Mouse (Mus musculus) urinary bladder, postnatal 36 days (tissue): Measurements from ENCODE around the gene Pla2g15.
A peak's percentile ranks its signal among the peaks of the same experiment; 100 is the strongest.

ENCODE experiments used
- DNase-seq, 2 experiments: peaks; one replicate each; pipeline ENCODE4 v3.0.0; 2022; ENCODE audit warnings: low spot score in 2 of 2, mixed read lengths in 1 of 2

The Pla2g15 gene

DNA sequence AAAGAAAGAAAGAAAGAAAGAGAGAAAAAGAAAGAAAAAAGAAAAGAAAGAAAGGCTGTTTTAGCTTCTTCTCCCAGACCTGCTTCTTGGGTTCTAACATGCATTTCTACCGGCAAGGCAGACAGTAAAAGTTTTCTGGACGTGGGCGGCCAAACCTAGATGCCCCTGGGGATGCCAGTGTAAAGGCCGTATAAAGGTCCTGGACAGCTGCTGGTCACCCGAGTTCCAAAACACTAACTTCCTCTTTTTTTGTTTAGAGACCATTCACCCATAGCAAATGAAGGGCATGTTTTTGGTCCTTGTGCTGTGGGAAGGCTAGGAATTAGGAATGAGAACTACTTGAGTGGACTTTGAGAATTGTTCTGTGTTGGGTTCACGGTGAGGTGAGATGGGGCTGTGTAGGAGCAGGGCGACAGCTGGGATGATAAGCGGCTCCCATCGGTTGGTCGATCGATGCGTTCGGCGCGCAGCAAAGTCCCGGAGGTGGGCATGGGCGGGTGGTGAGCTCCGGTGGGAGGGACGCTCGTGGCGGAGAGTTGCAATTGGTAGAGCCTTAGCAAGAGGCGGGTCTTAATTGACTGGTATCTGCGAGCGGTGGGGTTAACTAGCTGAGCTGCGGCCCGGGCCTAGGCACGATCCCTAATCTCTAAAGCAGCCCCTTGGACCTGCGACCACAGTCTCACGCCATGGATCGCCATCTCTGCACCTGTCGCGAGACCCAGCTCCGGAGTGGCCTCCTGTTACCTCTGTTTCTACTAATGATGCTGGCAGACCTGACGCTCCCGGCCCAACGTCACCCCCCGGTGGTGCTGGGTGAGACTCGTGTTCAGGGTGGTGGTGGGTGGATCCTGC is at the start of gene Pla2g15:
TSS of gene Pla2g15 (plus strand) at position 599 of the 852 bp plus-strand sequence.
- DNase-seq: peak; percentile 84 to 93

DNA sequence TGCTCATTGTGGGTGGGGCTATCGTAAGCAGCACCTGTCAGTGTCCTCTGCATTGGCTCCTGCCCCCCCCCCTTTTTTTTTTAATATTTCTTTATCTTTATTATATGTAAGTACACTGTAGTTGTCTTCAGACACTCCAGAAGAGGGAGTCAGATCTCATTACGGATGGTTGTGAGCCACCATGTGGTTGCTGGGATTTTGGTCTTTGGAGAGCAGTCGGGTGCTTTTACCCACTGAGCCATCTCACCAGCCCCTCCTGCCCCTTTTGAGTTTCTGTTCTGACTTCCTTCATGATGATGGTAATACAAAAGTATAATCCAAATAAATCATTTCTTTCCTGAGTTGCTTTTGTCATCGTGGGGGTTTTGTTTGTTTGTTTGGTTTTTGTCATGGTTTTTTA is 47.9 kb upstream of the Pla2g15 start:
- DNase-seq: no peak

DNA sequence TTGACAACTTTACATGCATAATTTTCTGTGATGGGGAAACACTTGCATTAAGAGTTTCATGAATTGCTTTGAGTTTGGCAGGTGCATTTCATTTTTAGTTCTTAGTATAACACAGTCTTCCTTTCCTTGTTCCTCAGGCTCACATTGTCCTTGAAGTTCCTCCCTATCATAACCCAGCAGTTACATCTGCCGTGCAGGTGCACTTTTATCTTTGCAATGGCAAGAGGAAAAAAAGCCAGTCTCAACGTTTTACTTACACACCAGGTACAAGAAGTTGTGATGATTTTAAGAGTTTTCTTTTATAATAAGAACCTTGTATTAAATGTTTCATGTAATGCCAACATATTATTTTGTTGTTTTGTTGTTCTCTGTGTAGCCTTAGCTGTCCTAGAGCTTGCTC is 46.3 kb upstream of the Pla2g15 start:
- no peak for DNase-seq

DNA sequence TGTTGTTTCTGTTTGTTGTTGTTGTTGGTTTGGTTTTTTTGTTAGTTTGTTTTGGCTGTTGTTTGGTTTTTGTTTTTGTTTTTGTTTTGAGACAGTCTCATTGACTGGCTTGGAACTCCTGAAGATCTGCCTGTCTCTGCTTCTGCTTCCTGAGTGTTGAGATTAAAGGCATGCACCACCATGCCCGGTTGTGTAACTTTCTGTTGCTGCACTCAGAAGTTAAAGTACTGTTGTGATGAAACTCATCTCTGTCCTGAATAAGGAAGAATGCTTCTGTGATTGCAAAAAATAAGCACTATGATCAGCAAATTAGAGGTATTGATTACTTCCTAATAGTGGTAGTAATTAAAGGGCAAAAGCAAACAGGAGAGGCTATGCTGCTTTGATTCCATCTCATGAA is 44.0 kb upstream of the Pla2g15 start:
- DNase-seq: no peak

DNA sequence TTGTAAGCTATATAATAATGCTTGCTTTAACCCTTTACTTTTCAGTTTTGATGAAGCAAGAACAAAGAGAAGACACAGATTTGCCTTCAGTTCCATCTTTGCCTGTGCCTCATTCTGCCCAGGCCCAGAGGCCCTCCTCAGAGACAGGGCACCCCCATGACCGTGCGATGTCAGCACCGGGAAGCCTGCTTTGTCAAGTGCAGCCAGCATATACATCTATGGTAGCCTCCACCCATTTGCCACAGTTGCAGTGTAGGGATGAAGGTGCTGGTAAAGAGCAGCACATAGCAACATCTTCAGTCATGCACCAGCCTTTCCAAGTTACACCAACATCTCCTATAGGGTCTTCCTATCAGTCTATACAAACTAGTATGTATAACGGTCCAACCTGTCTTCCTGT is 42.1 kb upstream of the Pla2g15 start:
- DNase-seq: no peak

DNA sequence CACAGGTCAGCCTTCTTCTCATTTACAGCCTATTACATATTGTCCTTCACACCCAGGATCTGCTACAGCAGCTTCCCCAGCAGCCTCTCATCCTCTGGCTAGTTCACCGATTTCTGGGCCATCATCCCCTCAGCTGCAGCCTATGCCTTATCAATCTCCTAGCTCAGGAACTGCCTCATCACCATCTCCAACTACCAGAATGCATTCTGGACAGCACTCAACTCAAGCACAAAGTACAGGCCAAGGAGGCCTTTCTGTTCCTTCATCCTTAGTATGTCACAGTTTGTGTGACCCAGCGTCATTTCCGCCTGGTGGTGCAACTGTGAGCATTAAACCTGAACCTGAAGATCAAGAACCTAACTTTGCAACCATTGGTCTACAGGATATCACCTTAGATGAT is 41.5 kb upstream of the Pla2g15 start:
- peak in 1 of 2 experiments; percentile 12 for DNase-seq

DNA sequence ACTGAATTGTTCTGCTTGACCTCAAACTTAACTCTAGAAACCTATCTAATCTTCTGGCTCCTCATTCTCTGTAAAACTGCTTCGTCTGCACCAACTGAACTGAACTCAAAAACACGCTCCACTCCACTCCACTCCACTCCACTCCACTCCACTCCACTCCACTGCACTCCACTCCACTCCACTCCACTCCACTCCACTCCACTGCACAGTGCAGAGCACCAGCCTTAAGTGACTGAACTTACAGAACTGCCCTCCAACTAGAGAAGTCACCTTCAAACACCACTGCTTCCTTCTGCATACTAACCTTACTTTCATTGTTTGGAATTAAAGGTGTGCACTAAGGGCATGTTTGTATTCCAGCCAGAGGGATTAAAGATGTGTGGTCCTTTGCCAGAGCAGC is 38.2 kb upstream of the Pla2g15 start:
- no peak for DNase-seq

DNA sequence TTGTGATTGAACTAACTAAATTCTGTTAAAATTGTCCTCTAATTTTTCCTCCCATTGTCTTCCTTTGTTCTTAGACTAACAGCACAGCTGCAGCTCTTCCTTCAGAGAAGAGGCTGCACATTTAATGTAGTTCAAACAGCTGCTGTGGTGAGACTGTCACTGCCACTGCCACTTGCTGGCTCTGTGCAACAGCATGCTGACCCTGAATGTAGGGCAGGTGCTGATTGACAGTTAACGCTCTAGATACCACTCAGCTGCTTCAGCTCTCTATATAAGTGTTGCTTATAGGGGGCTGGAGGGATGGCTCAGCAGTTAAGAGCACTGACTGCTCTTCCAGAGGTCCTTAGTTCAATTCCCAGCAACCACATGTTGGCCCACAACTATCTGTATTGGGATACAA is 37.7 kb upstream of the Pla2g15 start:
- no peak for DNase-seq

DNA sequence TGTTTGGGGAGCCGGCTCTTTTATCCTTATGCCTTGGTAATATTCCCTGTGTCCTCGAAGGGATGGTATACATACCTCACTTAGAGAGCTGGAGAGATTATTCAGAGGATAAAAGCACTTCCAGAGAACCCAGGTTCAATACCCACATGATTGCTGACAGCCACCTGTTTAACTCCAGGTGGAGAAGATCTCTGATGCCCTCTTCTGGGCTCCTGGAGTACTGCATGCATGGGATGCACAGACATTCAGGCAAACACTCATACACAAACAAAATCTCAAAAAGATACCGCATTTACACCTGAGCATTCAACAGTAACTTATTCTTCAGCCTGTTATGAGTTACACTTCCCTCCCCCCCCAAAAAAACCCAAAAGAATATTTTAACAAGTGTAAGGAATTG is 34.3 kb upstream of the Pla2g15 start:
- DNase-seq: no peak

DNA sequence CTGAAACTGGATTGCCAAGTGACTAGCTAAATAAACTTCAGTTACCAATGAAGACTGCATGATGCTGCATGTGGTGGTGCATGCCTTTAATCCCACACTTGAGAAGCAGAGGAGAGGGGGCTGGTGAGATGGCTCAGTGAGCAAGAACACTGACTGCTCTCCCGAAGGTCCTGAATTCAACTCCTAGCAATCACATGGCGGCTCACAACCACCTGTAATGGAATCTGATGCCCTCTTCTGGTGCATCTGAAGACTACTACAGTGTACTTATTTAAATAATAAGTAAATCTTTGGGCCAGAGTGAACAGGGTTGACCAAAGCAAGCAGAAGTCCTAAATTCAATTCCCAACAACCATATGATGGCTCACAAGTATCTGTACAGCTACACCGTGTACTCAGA is 26.8 kb upstream of the Pla2g15 start:
- DNase-seq: no peak

DNA sequence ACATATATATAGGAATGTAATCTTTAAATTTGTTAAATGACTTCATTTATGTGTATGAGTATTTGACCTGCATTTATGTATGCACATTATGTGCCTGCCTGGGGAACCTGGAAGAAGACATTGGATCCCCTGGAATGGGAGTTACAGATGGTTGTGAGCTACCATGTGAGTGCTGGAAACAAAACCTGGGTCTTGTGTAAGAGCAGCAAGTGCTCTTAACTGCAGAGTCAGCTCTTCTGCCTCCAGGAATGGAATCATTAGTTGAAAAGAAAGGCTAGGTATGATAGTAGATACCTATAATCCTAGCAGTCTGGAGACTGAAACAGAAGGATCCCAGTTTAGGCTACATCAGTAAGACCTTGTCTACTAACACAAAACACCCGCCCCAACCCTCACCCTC is 24.1 kb upstream of the Pla2g15 start:
- DNase-seq: no peak

DNA sequence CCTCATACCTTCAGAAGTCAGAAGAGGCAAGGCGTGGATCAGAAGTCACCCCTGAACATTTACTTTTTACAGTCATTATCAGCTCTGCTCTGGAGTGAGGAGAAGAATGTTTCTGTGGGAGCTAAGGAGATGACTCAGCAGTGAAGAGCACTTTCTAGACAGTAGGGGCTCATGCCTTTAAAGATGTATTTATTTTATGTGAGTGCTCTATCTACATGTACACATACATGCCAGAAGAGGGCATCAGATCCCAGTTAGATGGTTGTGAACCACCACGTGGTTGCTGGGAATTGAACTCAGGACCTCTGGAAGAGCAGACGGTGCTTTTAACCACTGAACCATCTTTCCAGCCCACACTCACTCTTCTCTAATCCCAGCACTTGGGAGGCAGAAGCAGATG is 23.1 kb upstream of the Pla2g15 start:
- no peak for DNase-seq

DNA sequence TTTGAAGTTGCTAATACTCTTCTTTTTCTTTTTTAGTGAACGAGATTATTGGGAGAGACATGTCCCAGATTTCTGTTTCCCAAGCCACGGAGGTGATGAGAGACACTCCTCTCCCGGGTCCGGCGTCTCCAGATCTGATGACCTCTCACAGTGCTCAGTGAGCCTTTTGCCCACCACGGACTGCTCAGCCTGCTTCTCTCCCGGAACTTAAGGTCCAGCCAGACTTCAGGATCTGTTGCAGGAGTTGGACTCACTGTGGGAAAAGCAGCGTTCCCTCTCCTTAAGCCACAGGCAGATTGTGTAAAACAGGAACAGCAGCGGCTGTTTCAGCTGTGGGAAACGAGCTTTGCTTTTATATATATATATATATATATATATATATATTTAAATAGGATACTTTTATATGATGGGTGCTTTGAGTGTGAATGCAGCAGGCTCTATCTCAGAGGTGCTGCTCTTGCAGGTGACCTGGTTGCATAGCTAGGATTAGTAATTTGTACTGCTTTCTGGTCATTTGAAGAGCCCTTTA is 22.3 kb upstream of the Pla2g15 start:
- DNase-seq: no peak

DNA sequence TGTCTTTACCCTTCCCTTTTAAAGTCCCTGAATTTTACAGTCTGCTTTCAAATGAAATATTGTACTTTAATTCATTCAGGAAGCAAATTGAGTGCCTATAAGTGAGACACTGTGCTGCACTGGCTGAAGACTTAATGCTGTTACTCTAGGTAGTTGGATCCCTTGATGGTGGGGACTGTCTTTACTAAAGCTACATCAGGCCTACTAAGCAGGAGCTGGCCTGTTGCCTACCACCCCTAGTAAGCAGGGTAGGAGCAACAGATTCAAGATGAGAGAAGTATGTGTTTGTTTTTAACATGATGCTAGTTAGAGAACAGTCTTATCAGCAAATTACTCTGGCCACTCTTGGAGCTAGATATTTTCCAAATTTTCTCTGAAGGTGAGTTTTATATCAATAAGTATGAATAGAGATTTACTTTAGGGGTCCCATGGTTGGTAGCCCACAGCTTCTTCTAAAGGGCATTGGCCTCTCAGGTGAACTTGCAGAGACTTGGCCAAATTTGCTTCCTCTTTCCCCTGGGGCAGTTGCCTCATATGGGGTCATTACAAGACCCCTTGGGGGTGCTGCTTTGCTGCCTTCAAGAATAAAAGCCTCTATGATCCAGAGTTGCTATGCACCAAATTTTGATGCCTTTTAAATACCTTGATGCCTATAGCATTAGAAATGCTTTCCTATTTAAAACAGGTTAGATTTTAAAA is 20.8 kb upstream of the Pla2g15 start:
- no peak for DNase-seq

DNA sequence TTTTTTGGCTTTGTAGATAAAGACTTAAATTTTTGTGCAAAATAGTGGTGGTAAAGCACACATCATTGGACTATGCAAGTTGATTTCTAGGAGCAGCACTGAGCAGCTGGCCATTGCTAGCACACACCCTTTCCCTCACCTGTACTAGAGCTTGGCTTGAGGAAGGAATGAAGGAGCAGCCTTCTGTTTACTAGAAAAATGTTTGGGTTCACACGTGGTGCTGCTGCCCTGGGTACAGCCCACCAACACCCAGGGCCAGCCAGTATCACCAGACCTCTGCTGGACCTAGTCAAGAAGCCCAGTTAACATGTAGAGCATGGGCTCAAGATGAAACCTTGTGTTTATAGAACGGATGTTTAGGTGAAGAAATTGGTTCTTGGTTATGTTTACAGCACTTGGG is 20.2 kb upstream of the Pla2g15 start:
- DNase-seq: no peak

DNA sequence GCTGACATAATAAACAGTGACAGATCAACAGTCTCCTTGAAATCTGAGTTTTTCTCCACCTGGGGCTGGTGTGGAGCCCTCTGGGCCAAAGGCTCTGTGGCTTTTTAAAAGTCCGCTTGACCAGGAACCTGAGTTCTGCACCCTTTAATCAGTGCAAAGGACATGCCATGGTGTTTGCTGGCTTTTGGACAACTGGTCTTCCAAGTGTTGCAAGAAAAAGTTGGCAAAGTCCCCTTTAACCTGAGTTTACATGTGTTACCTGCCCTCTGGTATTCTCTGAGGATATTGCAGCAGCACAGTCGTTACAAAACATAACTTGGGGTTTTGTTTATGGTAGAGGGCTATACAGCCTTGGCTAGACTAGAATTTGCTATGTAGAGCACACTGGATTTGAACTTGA is 19.7 kb upstream of the Pla2g15 start:
- no peak for DNase-seq

DNA sequence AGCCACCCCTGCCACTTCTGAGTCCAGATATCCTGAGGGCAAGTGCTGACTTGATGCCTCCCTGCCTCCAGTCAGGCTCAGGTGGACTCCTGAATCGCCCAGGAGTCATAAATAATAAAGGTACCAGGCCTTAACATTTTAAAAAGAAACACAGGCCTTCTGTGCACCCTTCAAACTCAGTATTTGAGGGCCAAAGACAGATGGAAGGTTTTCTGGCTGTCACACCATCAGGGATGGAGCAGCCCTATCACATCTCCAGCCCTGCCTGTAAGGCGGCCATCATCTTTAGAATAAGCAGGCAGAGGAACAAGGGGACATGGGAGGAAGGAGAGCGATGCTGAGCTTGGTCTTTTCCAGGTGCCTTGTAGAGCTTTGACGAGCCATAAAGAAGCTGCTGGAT is 19.2 kb upstream of the Pla2g15 start:
- no peak for DNase-seq

DNA sequence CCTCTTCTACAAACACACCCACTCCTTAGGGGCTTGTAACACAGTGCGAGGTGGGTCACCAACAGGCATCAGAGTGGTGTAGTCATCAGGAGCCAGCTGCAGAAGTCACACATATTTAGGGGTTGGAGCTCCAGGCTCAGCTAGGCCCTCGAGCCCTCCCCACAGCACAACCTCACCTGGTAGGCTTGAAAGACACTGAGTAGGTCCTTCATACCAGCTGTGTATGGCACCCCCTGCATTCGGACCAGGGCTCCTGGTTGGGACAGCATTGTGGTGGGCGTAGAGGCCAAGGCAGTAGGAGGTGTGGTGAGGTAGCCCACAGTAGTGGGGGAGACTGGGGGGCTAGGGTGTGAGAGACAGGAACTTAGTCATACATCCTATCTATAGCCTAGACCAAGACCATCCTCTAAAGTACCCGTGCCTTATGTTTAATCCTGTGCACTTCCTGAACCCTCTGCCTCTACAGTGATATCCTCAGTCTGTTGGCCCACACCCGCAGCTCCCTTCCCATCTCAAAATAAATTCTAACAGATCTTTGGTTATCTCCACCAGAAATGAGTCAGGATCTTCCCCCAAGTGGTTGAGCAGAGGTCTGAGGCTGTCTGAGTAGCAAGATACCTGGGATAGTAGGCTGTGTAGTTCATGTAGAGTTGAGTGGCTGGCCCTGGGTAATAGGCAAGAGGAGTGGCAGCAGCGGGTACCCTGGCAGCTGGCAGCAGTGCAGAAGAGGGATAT is 18.5 kb upstream of the Pla2g15 start:
- DNase-seq: no peak

DNA sequence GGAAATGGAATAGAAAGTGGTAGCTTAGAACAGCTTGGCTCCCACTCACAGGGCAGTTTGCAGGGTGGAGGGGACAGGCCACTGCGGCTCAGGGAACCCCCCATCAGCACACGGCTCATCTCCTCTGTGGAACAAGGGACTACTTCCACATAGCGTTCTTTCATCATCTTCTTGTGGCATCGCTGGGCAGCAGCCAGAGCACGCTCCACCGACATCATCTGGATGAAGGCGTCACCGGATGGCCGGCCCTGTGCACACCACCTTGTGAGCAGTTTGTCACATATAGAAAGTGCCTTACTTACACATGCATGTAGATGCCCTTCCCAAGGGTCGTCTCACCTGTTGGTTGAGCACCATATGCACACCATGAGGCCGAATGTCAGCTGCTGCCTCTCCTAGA is 17.8 kb upstream of the Pla2g15 start:
- no peak for DNase-seq

DNA sequence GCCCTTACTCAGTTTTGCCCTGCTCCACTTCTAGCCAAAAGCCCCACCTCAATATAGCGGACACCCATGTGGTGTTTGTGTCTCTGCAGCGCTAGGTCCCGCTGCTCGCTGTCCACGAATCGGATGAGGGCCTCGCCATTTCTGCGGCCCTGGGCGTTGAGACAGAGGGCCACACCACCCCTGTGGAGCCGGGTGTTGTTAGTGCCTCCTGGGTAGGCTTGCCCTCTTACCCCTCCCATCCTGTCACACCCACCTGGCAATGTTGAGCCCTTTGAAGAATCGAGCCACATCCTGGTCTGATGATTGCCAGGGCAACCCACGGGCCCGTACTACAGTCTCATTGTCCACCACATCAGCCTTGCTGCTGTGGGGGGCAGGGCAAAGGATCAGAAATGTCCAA is 16.7 kb upstream of the Pla2g15 start:
- DNase-seq: no peak

DNA sequence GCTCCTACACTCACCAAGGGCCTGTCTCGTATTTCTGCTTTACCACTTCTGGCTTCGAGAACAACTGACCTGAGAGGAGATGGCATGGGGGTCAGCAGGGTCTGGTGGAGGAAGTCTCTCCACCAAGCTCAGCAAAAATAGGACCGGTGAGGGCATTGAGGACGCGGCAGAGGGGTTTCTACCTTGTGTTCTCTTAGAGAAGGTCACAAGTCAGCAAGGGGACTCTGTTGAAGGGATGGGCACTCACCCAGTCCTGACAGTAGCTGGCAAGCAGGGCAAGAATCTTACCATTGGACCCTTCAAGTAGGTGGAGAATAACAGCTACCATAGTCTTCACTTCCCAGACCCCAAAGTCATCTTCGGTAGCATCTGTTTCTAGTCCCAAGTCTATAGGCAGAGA is 16.3 kb upstream of the Pla2g15 start:
- DNase-seq: no peak
